Mouse (Mus musculus): ENCODE measurements at regions not wholly inside any gene's neighbourhood (a gene's known extent, or its start where the extent isn't known, plus 50 kb on each side); places are given as distances from the start of the nearest gene placed in this dataset.

GRCm38 (mm10) chr1:77820101-77820500, 305.2 kb upstream of the Epha4 start:
- DNase-seq: no peak
- intact Hi-C loops (cut with DNase I): no loop called here

- DNase-seq: no peak
- intact Hi-C loops (cut with DNase I): no loop called here
Observed at GRCm38 (mm10) chr1:77815451-77815850, 300.6 kb upstream of the Epha4 start.

GRCm38 (mm10) chr1:77811573-77811972, 296.7 kb upstream of the Epha4 start:
- DNase-seq: no peak
- intact Hi-C loops (cut with DNase I): no loop called here

GRCm38 (mm10) chr1:77790974-77791373, 276.1 kb upstream of the Epha4 start:
- intact Hi-C loops (cut with DNase I): no loop called here

GRCm38 (mm10) chr1:77754326-77754725, 239.4 kb upstream of the Epha4 start:
- DNase-seq: peak in 1 of 2 experiments; percentile 2
- intact Hi-C loops (cut with DNase I): no loop called here

More at GRCm38 (mm10) chr1:77790974-77791373, 276.1 kb upstream of the Epha4 start:
- DNase-seq: no peak

- intact Hi-C loops (cut with DNase I): no loop called here
- DNase-seq: no peak
Observed at GRCm38 (mm10) chr1:77748483-77749465, 233.9 kb upstream of the Epha4 start.

- no peak for DNase-seq
- intact Hi-C loops (cut with DNase I): no loop called here
Observed at GRCm38 (mm10) chr1:77732099-77732498, 217.2 kb upstream of the Epha4 start.

GRCm38 (mm10) chr1:77727561-77727960, 212.7 kb upstream of the Epha4 start:
- intact Hi-C loops (cut with DNase I): no loop called here
- DNase-seq: no peak

GRCm38 (mm10) chr1:77723246-77723645, 208.4 kb upstream of the Epha4 start:
- no peak for DNase-seq
- intact Hi-C loops (cut with DNase I): no loop called here

- no peak for DNase-seq
- intact Hi-C loops (cut with DNase I): no loop called here
Observed at GRCm38 (mm10) chr1:77720859-77721258, 206.0 kb upstream of the Epha4 start.

- no peak for DNase-seq
- intact Hi-C loops (cut with DNase I): no loop called here
Observed at GRCm38 (mm10) chr1:77713001-77713400, 198.1 kb upstream of the Epha4 start.

- intact Hi-C loops (cut with DNase I): no loop called here
- no peak for DNase-seq
Observed at GRCm38 (mm10) chr1:77708202-77709020, 193.5 kb upstream of the Epha4 start.

- no peak for DNase-seq
- intact Hi-C loops (cut with DNase I): no loop called here
Observed at GRCm38 (mm10) chr1:77695228-77696018, 180.5 kb upstream of the Epha4 start.

- DNase-seq: no peak
- intact Hi-C loops (cut with DNase I): no loop called here
Observed at GRCm38 (mm10) chr1:77663345-77663744, 148.5 kb upstream of the Epha4 start.

GRCm38 (mm10) chr1:77660436-77660835, 145.5 kb upstream of the Epha4 start:
- intact Hi-C loops (cut with DNase I): no loop called here
- no peak for DNase-seq

GRCm38 (mm10) chr1:77637025-77637424, 122.1 kb upstream of the Epha4 start:
- DNase-seq: no peak
- intact Hi-C loops (cut with DNase I): no loop called here

GRCm38 (mm10) chr1:77629496-77630281, 114.8 kb upstream of the Epha4 start:
- no peak for DNase-seq
- intact Hi-C loops (cut with DNase I): no loop called here

- no peak for DNase-seq
- intact Hi-C loops (cut with DNase I): no loop called here
Observed at GRCm38 (mm10) chr1:77628861-77629260, 114.0 kb upstream of the Epha4 start.

GRCm38 (mm10) chr1:77617490-77617889, 102.6 kb upstream of the Epha4 start:
- no peak for DNase-seq
- intact Hi-C loops (cut with DNase I): no loop called here

- no peak for DNase-seq
- intact Hi-C loops (cut with DNase I): no loop called here
Observed at GRCm38 (mm10) chr1:77600509-77600908, 85.6 kb upstream of the Epha4 start.
